Mouse (Mus musculus) C2C12 (cell line): ENCODE data around the gene Prcc. TPM values are rescaled to one million over a fixed set of nuclear protein-coding genes. Genes with fewer than 3 reads are reported as not detected.

ENCODE experiments used
- H3K27me3 ChIP-seq: one replicate; pipeline ENCODE4 v1.6.1; 2011; ENCODE audit not compliant: control insufficient read depth, insufficient read depth, insufficient read length
- H3K36me3 ChIP-seq: one replicate; pipeline ENCODE4 v1.6.1; 2011; ENCODE audit not compliant: control insufficient read depth, insufficient read depth
- H3K4me3 ChIP-seq: one replicate; pipeline ENCODE4 v1.5.1; 2011; ENCODE audit warnings: mild to moderate bottlenecking, control low read depth; ENCODE audit not compliant: poor library complexity, insufficient read depth, severe bottlenecking
- H3K79me2 ChIP-seq: one replicate; pipeline ENCODE4 v1.6.1; 2011; ENCODE audit not compliant: control insufficient read depth, insufficient read depth
- H3K79me3 ChIP-seq: one replicate; pipeline ENCODE4 v1.6.1; 2011; ENCODE audit warnings: low read depth, control low read depth
- H3ac ChIP-seq: one replicate; pipeline ENCODE3; 2011; ENCODE audit warnings: low read depth; ENCODE audit not compliant: control insufficient read depth, insufficient read length
- CEBPB ChIP-seq: IDR thresholded peaks from one replicate; pipeline ENCODE4 v1.6.1; 2011; ENCODE audit warnings: low read depth, mild to moderate bottlenecking, control low read depth, moderate library complexity
- CTCF ChIP-seq: IDR thresholded peaks from one replicate; pipeline ENCODE4 v1.5.1; 2011; ENCODE audit not compliant: control insufficient read depth, insufficient read depth, insufficient read length
- FOSL1 ChIP-seq: IDR thresholded peaks from one replicate; pipeline ENCODE4 v1.8.0; 2011; ENCODE audit warnings: mild to moderate bottlenecking, low read length; ENCODE audit not compliant: poor library complexity, insufficient read depth, severe bottlenecking
- MAX ChIP-seq: IDR thresholded peaks from one replicate; pipeline ENCODE4 v1.6.1; 2011; ENCODE audit warnings: mild to moderate bottlenecking, control low read depth
- MYOD1 ChIP-seq: IDR thresholded peaks from one replicate; pipeline ENCODE4 v1.6.1; 2011; ENCODE audit warnings: low read depth; ENCODE audit not compliant: control insufficient read depth, insufficient read length
- MYOG ChIP-seq: IDR thresholded peaks from one replicate; pipeline ENCODE4 v1.6.1; 2011; ENCODE audit not compliant: control insufficient read depth, insufficient read length; ENCODE audit errors: extremely low read depth
- USF1 ChIP-seq: IDR thresholded peaks from one replicate; pipeline ENCODE4 v1.6.1; 2011; ENCODE audit warnings: low read depth, mild to moderate bottlenecking, control low read depth, moderate library complexity
- polyA plus RNA-seq: library from polyadenylated mRNA; unstranded; fragments of >200 nt; fragmentation: generic; extraction: Trizol; gene quantifications from one replicate; pipeline ENCODE4 v1.2.1, GENCODE M21; 2012; ENCODE audit warnings: missing spikeins

The Prcc gene
- polyA plus RNA-seq, 1 experiment, result 44.3 TPM

DNA sequence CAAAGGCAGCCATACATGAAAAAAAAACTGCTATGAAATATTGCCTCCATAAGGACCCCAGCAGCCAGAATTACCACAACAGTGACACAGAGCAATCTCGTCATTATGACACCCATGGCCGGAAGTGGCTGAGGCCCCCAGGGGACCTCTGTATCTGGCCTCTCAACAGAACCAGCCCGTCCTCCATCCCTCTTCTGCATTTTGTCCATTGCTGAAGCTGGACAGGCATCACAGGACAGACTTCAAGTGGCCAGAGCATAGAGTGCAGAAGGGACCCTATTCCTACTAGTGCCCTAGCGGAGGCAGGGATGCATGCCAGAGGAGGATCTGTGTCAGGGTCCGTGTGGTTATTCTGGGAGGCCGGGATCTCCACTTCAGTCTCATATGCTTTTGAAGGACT lies 69.2 kb downstream of the Prcc start:
- Histone ChIP-seq H3K36me3 (no peaks in the 10 kb centered on the region), H3K79me3 (no peaks in the 10 kb centered on the region), H3ac (no peak overlapping the region), H3K27me3 (peaks cover 74% of the 10 kb centered on the region), H3K4me3 (no peak overlapping the region), H3K79me2 (no peaks in the 10 kb centered on the region)
- no peak for TF ChIP-seq CTCF
- no peak for TF ChIP-seq CEBPB
- TF ChIP-seq MAX, result no peak
- no peak for TF ChIP-seq FOSL1
- no peak for TF ChIP-seq USF1
- no peak for TF ChIP-seq MYOG
- TF ChIP-seq MYOD1, result no peak

DNA sequence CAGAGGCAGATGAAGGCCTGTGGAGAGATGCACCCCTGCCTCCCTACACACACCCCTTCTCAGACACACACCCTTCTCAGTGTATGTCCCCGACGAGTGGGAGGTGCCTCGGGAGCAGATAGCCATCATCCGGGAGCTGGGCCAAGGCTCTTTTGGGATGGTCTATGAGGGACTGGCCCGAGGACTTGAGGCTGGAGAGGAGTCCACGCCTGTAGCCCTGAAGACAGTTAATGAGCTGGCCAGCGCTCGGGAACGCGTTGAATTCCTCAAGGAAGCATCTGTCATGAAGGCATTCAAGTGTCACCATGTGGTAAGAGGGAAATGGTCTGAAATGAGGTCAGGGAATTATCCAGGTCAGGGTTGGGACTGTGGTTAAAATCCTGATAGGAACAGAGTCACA lies 72.5 kb downstream of the Prcc start:
- no peak overlapping the region for H3ac ChIP-seq
- no peaks in the 10 kb centered on the region for H3K36me3 ChIP-seq
- no peak overlapping the region for H3K4me3 ChIP-seq
- H3K79me3 ChIP-seq, result no peaks in the 10 kb centered on the region
- peaks cover 77% of the 10 kb centered on the region for H3K27me3 ChIP-seq
- H3K79me2 ChIP-seq, result no peaks in the 10 kb centered on the region
- TF ChIP-seq MAX (no peak), CEBPB (no peak), CTCF (no peak), FOSL1 (no peak), USF1 (no peak), MYOD1 (no peak), MYOG (no peak)

DNA sequence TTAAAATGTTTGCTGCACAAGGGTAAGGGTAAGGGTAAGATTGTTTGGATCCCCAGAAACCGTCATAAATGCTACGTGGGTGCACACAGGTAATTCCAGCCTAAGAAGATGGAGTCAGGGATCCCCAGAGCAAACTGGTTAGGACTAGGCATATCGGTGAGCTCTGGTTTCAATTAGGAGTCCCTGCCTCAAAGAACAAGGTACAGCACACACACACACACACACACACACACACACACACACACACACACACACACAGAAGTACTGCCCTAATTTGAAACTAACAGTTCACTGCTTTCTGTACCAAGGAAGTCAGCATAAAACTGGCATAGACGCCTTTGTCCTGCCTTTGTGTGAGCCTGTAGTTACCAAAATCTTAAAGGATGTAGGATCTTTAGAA lies 73.0 kb downstream of the Prcc start:
- Histone ChIP-seq H3ac (no peak overlapping the region), H3K27me3 (peaks cover 73% of the 10 kb centered on the region), H3K36me3 (no peaks in the 10 kb centered on the region), H3K79me3 (no peaks in the 10 kb centered on the region), H3K4me3 (no peak overlapping the region), H3K79me2 (no peaks in the 10 kb centered on the region)
- TF ChIP-seq MAX, result no peak
- TF ChIP-seq MYOD1, result no peak
- no peak for TF ChIP-seq FOSL1
- no peak for TF ChIP-seq MYOG
- TF ChIP-seq USF1, result no peak
- TF ChIP-seq CEBPB, result no peak
- no peak for TF ChIP-seq CTCF

DNA sequence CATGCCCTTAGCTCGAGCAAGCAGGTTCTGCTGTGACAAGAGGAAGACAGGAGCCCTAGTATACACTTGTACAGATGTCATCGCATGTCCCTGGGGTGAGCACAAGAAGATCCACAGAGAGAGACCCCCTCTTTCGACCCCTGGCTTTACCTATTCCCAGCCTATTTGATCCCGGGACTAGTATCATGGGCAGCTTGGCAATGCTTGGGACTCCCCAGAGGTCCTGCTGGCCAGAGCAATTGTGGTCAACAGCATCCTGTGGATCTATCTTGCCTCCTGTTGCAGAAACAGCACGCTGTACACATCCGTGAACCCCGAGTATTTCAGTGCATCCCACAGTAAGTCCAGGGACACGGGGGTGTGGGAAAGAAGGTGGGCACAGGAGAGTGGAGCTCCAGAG lies 74.1 kb downstream of the Prcc start:
- Histone ChIP-seq H3K27me3 (peaks cover 74% of the 10 kb centered on the region), H3ac (no peak overlapping the region)

DNA sequence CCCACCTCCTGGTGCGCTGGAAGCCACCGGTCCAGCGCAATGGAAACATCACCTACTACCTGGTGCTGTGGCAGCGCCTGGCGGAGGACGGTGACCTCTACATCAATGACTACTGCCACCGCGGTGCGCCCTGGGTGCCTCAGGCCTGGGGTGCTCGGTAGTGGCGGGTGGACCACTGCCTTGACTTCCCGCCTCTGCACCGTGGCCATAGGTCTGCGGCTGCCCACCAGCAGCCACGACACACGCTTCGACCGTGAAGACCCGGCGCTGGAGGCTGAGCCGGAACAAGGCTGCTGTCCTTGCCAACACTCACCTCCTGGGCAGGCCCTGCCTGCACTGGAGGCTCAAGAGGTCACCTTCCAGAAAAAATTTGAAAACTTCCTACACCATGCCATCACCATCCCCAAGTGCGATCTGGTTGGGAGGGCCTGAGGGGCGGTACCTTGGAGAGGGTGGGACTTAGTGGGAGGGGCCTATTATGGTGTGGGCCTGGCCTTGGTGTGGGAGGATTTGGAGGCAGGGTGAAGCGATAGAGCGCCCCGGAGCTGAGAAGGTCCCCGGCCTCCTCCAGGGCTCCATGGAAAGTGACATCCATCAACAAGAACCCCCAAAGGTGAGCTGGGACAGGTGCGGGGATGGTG lies 76.0 kb downstream of the Prcc start:
- no peak for TF ChIP-seq MYOD1
- TF ChIP-seq CEBPB, result no peak
- TF ChIP-seq MYOG, result no peak
- no peak for TF ChIP-seq FOSL1
- no peak for TF ChIP-seq MAX
- no peak for TF ChIP-seq CTCF
- TF ChIP-seq USF1, result no peak
- H3K36me3 ChIP-seq, result no peaks in the 10 kb centered on the region
- H3K79me2 ChIP-seq, result no peaks in the 10 kb centered on the region
- peaks cover 71% of the 10 kb centered on the region for H3K27me3 ChIP-seq
- H3K4me3 ChIP-seq, result no peak overlapping the region
- no peaks in the 10 kb centered on the region for H3K79me3 ChIP-seq
- no peak overlapping the region for H3ac ChIP-seq

More for the DNA sequence above, 74.1 kb downstream of the Prcc start:
- H3K4me3 ChIP-seq, result no peak overlapping the region
- H3K36me3 ChIP-seq, result no peaks in the 10 kb centered on the region
- no peak for TF ChIP-seq MYOD1
- H3K79me3 ChIP-seq, result no peaks in the 10 kb centered on the region
- H3K79me2 ChIP-seq, result no peaks in the 10 kb centered on the region

Other genes with a start within 250 kb of the Prcc start
- gene Lrrc71, start 137.0 kb downstream of the Prcc start, polyA plus RNA-seq, result 0.08 TPM
- gene Ntrk1, start 90.4 kb downstream of the Prcc start, polyA plus RNA-seq, result not detected
- not detected for gene Insrr, start 88.7 kb downstream of the Prcc start, polyA plus RNA-seq
- gene Pear1, start 61.3 kb downstream of the Prcc start, polyA plus RNA-seq, result 1.7 TPM
- gene Sh2d2a, start 38.9 kb downstream of the Prcc start, polyA plus RNA-seq, result 0.01 TPM
- 279 TPM for gene Hdgf, start 20.7 kb upstream of the Prcc start, polyA plus RNA-seq
- gene Mrpl24, start 33.9 kb upstream of the Prcc start, polyA plus RNA-seq, result 69.7 TPM
- gene Isg20l2, start 44.7 kb upstream of the Prcc start, polyA plus RNA-seq, result 25.0 TPM
- 7.1 TPM for gene Rrnad1, start 45.1 kb upstream of the Prcc start, polyA plus RNA-seq
- gene Crabp2, start 63.1 kb upstream of the Prcc start, polyA plus RNA-seq, result 14.4 TPM
- 158 TPM for gene Nes, start 85.5 kb upstream of the Prcc start, polyA plus RNA-seq
- 0.15 TPM for gene Bcan, start 114.6 kb upstream of the Prcc start, polyA plus RNA-seq
- gene Hapln2, start 142.0 kb upstream of the Prcc start, polyA plus RNA-seq, result not detected
- 26.4 TPM for gene Gpatch4, start 157.5 kb upstream of the Prcc start, polyA plus RNA-seq
- 93.6 TPM for gene Naxe, start 172.9 kb upstream of the Prcc start, polyA plus RNA-seq
- gene Ttc24, start 192.7 kb upstream of the Prcc start, polyA plus RNA-seq, result not detected
- gene Iqgap3, start 196.4 kb upstream of the Prcc start, polyA plus RNA-seq, result 23.9 TPM